Mouse (Mus musculus) embryonic fibroblast, embryonic 13.5 days (primary cell): Measurements from ENCODE around the gene Mettl8. TPM values are rescaled to one million over a fixed set of nuclear protein-coding genes. Genes with fewer than 3 reads are reported as not detected.

Experiments used
- H3K27ac ChIP-seq: 2 replicates; pipeline ENCODE4 v1.5.1; 2012; ENCODE audit warnings: low read length, control low read depth, inconsistent platforms; ENCODE audit not compliant: insufficient read depth
- H3K4me1 ChIP-seq: 2 replicates; pipeline ENCODE4 v1.6.1; 2011; ENCODE audit warnings: low read length; ENCODE audit not compliant: control insufficient read depth, insufficient read depth
- H3K4me3 ChIP-seq: 2 replicates; pipeline ENCODE4 v1.5.1; 2011; ENCODE audit warnings: mild to moderate bottlenecking, control low read depth, low read length; ENCODE audit not compliant: insufficient read depth
- CTCF ChIP-seq: IDR thresholded peaks from 2 replicates; pipeline ENCODE4 v1.5.1; 2011; ENCODE audit warnings: mild to moderate bottlenecking, control low read depth, low read length, moderate library complexity, borderline replicate concordance; ENCODE audit not compliant: insufficient read depth
- POLR2A ChIP-seq: IDR thresholded peaks from 2 replicates; pipeline ENCODE4 v1.6.1; 2011; ENCODE audit warnings: low read depth, mild to moderate bottlenecking, control low read depth, low read length, moderate library complexity
- polyA plus RNA-seq: library from polyadenylated mRNA; stranded (reverse); fragments of >200 nt; gene quantifications from 2 replicates; pipeline ENCODE4 v1.2.4, GENCODE M21; 2011; ENCODE audit warnings: low read depth; ENCODE audit not compliant: missing spikeins, insufficient read length

The Mettl8 gene
- polyA plus RNA-seq, 1 experiment, result 9.4 TPM

- no peak for TF ChIP-seq POLR2A
- no peak for TF ChIP-seq CTCF
- H3K4me1 ChIP-seq, result no peaks in the 10 kb centered on the region
- no peak overlapping the region for H3K27ac ChIP-seq
- H3K4me3 ChIP-seq, result no peak overlapping the region
Measured at GRCm38 (mm10) chr2:71020674-71021073, 34.7 kb downstream of the Mettl8 start.

- no peaks in the 10 kb centered on the region for H3K4me1 ChIP-seq
- no peak for TF ChIP-seq CTCF
- H3K4me3 ChIP-seq, result no peak overlapping the region
- H3K27ac ChIP-seq, result no peak overlapping the region
Measured at GRCm38 (mm10) chr2:71019704-71020375, 35.5 kb downstream of the Mettl8 start.

GRCm38 (mm10) chr2:71019277-71019676 lies 36.1 kb downstream of the Mettl8 start:
- TF ChIP-seq CTCF, result no peak
- TF ChIP-seq POLR2A, result no peak
- Histone ChIP-seq H3K4me1 (no peaks in the 10 kb centered on the region), H3K4me3 (no peak overlapping the region), H3K27ac (no peak overlapping the region)

GRCm38 (mm10) chr2:71013521-71013920 lies 41.9 kb downstream of the Mettl8 start:
- no peak overlapping the region for H3K4me3 ChIP-seq
- H3K4me1 ChIP-seq, result no peaks in the 10 kb centered on the region
- no peak overlapping the region for H3K27ac ChIP-seq
- no peak for TF ChIP-seq CTCF
- no peak for TF ChIP-seq POLR2A

GRCm38 (mm10) chr2:71011816-71012215 lies 43.6 kb downstream of the Mettl8 start:
- Histone ChIP-seq H3K4me1 (no peaks in the 10 kb centered on the region), H3K4me3 (no peak overlapping the region), H3K27ac (no peak overlapping the region)
- TF ChIP-seq CTCF (no peak), POLR2A (no peak)

GRCm38 (mm10) chr2:71004354-71004753 lies 51.0 kb downstream of the Mettl8 start:
- TF ChIP-seq POLR2A, result no peak
- no peak for TF ChIP-seq CTCF
- H3K27ac ChIP-seq, result no peak overlapping the region
- H3K4me3 ChIP-seq, result no peak overlapping the region
- H3K4me1 ChIP-seq, result no peaks in the 10 kb centered on the region

GRCm38 (mm10) chr2:71002509-71002908 lies 52.9 kb downstream of the Mettl8 start:
- TF ChIP-seq CTCF (no peak), POLR2A (no peak)
- Histone ChIP-seq H3K4me3 (no peak overlapping the region), H3K27ac (no peak overlapping the region), H3K4me1 (no peaks in the 10 kb centered on the region)

GRCm38 (mm10) chr2:70998771-70999170 lies 56.6 kb downstream of the Mettl8 start:
- no peak overlapping the region for H3K27ac ChIP-seq
- no peaks in the 10 kb centered on the region for H3K4me1 ChIP-seq
- no peak overlapping the region for H3K4me3 ChIP-seq
- TF ChIP-seq CTCF (no peak), POLR2A (no peak)

- no peak overlapping the region for H3K27ac ChIP-seq
- TF ChIP-seq POLR2A, result no peak
- TF ChIP-seq CTCF, result no peak
- H3K4me1 ChIP-seq, result no peaks in the 10 kb centered on the region
- H3K4me3 ChIP-seq, result no peak overlapping the region
Measured at GRCm38 (mm10) chr2:70996438-70996837, 58.9 kb downstream of the Mettl8 start.

GRCm38 (mm10) chr2:70995900-70996299 lies 59.5 kb downstream of the Mettl8 start:
- Histone ChIP-seq H3K27ac (no peak overlapping the region), H3K4me1 (no peaks in the 10 kb centered on the region), H3K4me3 (no peak overlapping the region)
- no peak for TF ChIP-seq POLR2A
- TF ChIP-seq CTCF, result no peak

GRCm38 (mm10) chr2:70993740-70994139 lies 61.6 kb downstream of the Mettl8 start:
- TF ChIP-seq POLR2A, result no peak
- TF ChIP-seq CTCF, result no peak
- Histone ChIP-seq H3K27ac (no peak overlapping the region), H3K4me1 (no peaks in the 10 kb centered on the region), H3K4me3 (no peak overlapping the region)
